ENCODE assay signal across 12 mouse cellular contexts in the genomic region with DNA sequence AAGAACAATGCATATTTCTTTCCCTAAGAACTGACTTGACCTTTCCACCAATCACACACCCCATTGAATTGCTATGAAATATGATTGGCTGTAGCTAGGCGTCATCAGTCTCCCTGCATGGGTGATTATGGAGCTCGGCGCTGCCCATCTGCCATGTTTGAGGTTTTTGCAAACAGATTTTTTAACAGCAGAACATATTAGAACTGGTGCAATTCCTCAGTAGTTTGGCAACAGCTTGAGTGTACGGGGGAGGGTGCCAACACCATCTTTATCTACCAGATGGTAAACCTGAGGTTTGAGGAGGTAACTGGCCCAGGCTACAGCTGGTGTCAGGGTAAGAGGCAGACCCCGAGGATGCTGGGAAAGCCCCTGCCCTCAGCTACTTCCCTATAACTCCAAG.
DNase-seq lines count a peak whose midpoint lies in the region; ATAC-seq and TF ChIP-seq lines count a peak whose summit lies in the region.
"Had no signal": no experiment of that assay in that cellular context is flagged by ENCODE, and none has a peak within 500 bp of the region (broad histone marks: within the 10 kb centered on the region; RNA-seq: fewer than 3 reads in every experiment).

No protein-coding gene starts in this region.

- H3K79me2 ChIP-seq in MEL (ENCODE audit: control insufficient read depth, insufficient read depth, low read length, poor library complexity): no peaks in the 10 kb centered on the region

- no peaks in the 10 kb centered on the region for H3K9me3 ChIP-seq in MEL (replicated peaks; ENCODE audit: insufficient read depth, low read length)
- no peaks in the 10 kb centered on the region for H3K9me3 ChIP-seq in midbrain, embryonic 11.5 days (ENCODE audit: control insufficient read depth, low read length)

- H3K27ac ChIP-seq in MEL (ENCODE audit: control insufficient read depth, low read depth, low read length): no peak overlapping the region
- H3K27ac ChIP-seq in midbrain, embryonic 11.5 days (ENCODE audit: low read depth, low read length): no peak overlapping the region

- no peak overlapping the region for H3K9ac ChIP-seq in MEL (ENCODE audit: control insufficient read depth, low read depth, low read length, poor library complexity, severe bottlenecking)
- no peak overlapping the region for H3K9ac ChIP-seq in midbrain, embryonic 11.5 days (ENCODE audit: low read length)
- H3K9ac ChIP-seq: heart, embryonic 12.5 days had no signal

- H3K4me3 ChIP-seq in MEL (ENCODE audit: control insufficient read depth in 1 of 2, insufficient read depth in 1 of 2, low read depth in 2 of 2, low read length in 2 of 2): no peak overlapping the region
- H3K4me3 ChIP-seq in midbrain, embryonic 11.5 days (ENCODE audit: low read depth, low read length): no peak overlapping the region
- H3K4me3 ChIP-seq: heart, embryonic 12.5 days had no signal

- no peak for TF ChIP-seq EP300 in MEL (IDR thresholded peaks at IDR 0.05; ENCODE audit: low read depth in 1 of 2, low read length in 2 of 2)

- no peak overlapping the region for H3K4me2 ChIP-seq in midbrain, embryonic 11.5 days
- H3K4me2 ChIP-seq: heart, embryonic 12.5 days had no signal

- no peak for TF ChIP-seq RAD21 in MEL (IDR thresholded peaks at IDR 0.05; ENCODE audit: low read depth, low read length)

- no peaks in the 10 kb centered on the region for H3K36me3 ChIP-seq in MEL (ENCODE audit: control insufficient read depth in 1 of 2, insufficient read depth in 2 of 2, low read length in 2 of 2)
- H3K36me3 ChIP-seq in midbrain, embryonic 11.5 days (ENCODE audit: control insufficient read depth, insufficient read depth, low read length): no peaks in the 10 kb centered on the region
- H3K36me3 ChIP-seq: heart, embryonic 12.5 days had no signal

- intact Hi-C loops in left cerebral cortex, postnatal 14 days (cut with DNase I): no loop called here

- TF ChIP-seq POLR2A in MEL (IDR thresholded peaks at IDR 0.05; ENCODE audit: control insufficient read depth in 1 of 2, insufficient read depth in 1 of 2, low read depth in 1 of 2, low read length in 2 of 2, poor library complexity in 1 of 2): no peak

- WGBS in midbrain, embryonic 11.5 days: 94% methylated on average over 5 of the region's 5 CpGs

- ATAC-seq in megakaryocyte progenitor cell, adult 5-6 weeks (replicated peaks; ENCODE audit: poor library complexity): no peak
- no peak for ATAC-seq in midbrain, embryonic 11.5 days (ENCODE audit: low FRiP score)
- ATAC-seq: activated CD4-positive, CD25-positive, alpha-beta regulatory T cell, adult 4 months had no signal

- no peaks in the 10 kb centered on the region; a peak in 1 of 4 replicates for H3K27me3 ChIP-seq in MEL (ENCODE audit: control insufficient read depth in 1 of 2, insufficient read depth in 2 of 2, low read length in 2 of 2)
- no peaks in the 10 kb centered on the region for H3K27me3 ChIP-seq in midbrain, embryonic 11.5 days (ENCODE audit: control insufficient read depth, insufficient read depth, low read length)
- H3K27me3 ChIP-seq: heart, embryonic 12.5 days had no signal

- TF ChIP-seq CTCF in MEL (IDR thresholded peaks at IDR 0.05 in 2 of 3, conservative IDR thresholded peaks at IDR 0.05 in 1 of 3; ENCODE audit: control insufficient read depth in 1 of 3, insufficient read depth in 1 of 3, low read depth in 2 of 3, low read length in 3 of 3, poor library complexity in 1 of 3, severe bottlenecking in 1 of 3): no peak

- peak; percentile 2 for DNase-seq in MEL (ENCODE audit: low read depth, low spot score)
- DNase-seq in cerebellum, adult 18-20 months: peak; percentile 77 to 78
- DNase-seq in frontal cortex, postnatal 36 days (ENCODE audit: low spot score in 2 of 2): peak; percentile 36 to 76
- peak; percentile 45 to 69 for DNase-seq in left cerebral cortex, postnatal 14 days (ENCODE audit: low spot score in 2 of 2)
- no peak for DNase-seq in thymus, postnatal 0 days (ENCODE audit: low spot score)
- DNase-seq in retina, embryonic 14.5 days (ENCODE audit: low spot score): no peak
- no peak for DNase-seq in midbrain, embryonic 11.5 days (ENCODE audit: low spot score, missing footprints)
- DNase-seq: kidney, postnatal 4 days; lung, adult 2 months had no signal

- no peaks in the 10 kb centered on the region for H3K4me1 ChIP-seq in MEL (ENCODE audit: control insufficient read depth in 1 of 2, insufficient read depth in 2 of 2, low read length in 2 of 2)
- H3K4me1 ChIP-seq in midbrain, embryonic 11.5 days (ENCODE audit: control insufficient read depth, insufficient read depth, low read length): no peaks in the 10 kb centered on the region
- H3K4me1 ChIP-seq: heart, embryonic 12.5 days had no signal

TF ChIP-seq in MEL, 35 proteins besides CTCF, POLR2A, EP300 and RAD21:
- TF ChIP-seq POLR2AphosphoS5 (IDR thresholded peaks at IDR 0.05; ENCODE audit: borderline replicate concordance, low read depth, low read length): no peak
- TF ChIP-seq TCF12 (IDR thresholded peaks at IDR 0.05; ENCODE audit: low read depth, low read length): no peak
- no peak for TF ChIP-seq NELFE (IDR thresholded peaks at IDR 0.05; ENCODE audit: low read depth, low read length)
- no peak for TF ChIP-seq MEF2A (IDR thresholded peaks at IDR 0.05; ENCODE audit: extremely low read depth, insufficient replicate concordance, low read depth, low read length, poor library complexity, severe bottlenecking)
- no peak for TF ChIP-seq ETS1 (IDR thresholded peaks at IDR 0.05; ENCODE audit: low read depth, low read length)
- no peak for TF ChIP-seq RCOR1 (IDR thresholded peaks at IDR 0.05; ENCODE audit: low read depth, low read length)

Comparison
In these comparisons a context has a peak if more than half of its experiments do, and no peak if none do; other contexts are left out.
1. DNase-seq: peak in MEL (single experiment), cerebellum, adult 18-20 months (2 of 2), frontal cortex, postnatal 36 days (2 of 2) and left cerebral cortex, postnatal 14 days (2 of 2); none in thymus, postnatal 0 days (single experiment), retina, embryonic 14.5 days (single experiment) and midbrain, embryonic 11.5 days (single experiment).